Mouse (Mus musculus) mesoderm, embryonic 11.5 days (tissue): ENCODE measurements at regions not wholly inside any gene's neighbourhood (a gene's known extent, or its start where the extent isn't known, plus 50 kb on each side); places are given as distances from the start of the nearest gene placed in this dataset.

ENCODE experiments used
- DNase-seq: peaks from one replicate; pipeline ENCODE4 v3.0.0-alpha.2; 2012; ENCODE audit warnings: low read depth, low spot score

DNA sequence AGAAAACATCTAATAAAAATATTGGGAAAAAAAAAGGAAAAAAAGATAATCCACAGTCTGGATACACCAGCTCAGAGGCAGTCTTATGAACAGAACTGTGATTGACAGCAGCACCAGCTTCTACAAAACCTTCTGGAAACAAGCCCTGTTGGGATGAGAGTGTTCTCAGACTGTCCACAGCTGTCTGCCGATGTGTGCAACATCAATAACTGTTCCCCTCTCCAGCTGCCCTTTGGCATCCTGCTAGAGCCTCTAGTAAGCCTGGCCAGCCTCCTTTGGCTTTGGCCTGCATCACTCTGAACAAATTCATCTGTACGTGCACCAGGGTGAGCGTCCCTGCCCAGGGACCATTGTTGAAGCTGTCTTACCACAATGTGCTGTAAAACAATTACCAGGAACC lies 137.0 kb upstream of the Irs2 start:
- no peak for DNase-seq

DNA sequence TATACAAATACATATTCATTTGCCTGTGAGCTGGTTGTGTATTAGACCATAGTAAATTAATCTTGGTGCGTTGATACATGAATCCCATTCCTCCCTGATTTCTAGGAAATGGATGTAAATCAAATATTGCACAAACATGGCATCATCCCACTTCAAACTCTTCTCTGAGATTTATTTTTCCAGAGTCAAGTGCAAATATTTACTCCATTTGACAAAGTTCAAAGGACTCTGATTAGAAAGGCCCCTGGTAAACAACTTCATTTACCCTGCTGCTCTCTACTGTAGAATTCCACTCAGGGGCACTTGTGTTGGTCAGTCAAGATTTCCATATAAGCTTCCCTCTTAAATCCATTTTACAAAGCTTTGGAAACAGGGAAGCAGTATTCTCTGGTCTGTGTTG lies 132.3 kb upstream of the Irs2 start:
- DNase-seq, result no peak

DNA sequence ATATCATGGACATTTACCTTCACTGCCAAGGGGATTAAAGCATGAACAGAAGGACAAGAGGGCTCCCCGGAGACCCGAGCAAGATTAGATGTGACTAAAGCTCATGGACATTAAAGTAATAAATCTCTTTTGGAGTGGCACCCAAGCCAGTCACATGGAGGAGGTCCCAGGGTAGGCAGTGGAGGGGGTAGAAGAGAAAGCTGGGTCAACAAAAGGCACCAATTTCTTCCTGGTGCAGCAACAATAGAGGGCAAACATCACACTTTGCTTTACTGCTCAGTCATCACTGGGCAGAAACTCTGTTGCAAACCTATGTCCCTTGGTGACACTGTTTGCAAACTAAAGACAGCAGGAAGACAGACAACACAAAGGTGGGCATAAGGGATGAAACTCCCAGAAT lies 131.0 kb upstream of the Irs2 start:
- no peak for DNase-seq

DNA sequence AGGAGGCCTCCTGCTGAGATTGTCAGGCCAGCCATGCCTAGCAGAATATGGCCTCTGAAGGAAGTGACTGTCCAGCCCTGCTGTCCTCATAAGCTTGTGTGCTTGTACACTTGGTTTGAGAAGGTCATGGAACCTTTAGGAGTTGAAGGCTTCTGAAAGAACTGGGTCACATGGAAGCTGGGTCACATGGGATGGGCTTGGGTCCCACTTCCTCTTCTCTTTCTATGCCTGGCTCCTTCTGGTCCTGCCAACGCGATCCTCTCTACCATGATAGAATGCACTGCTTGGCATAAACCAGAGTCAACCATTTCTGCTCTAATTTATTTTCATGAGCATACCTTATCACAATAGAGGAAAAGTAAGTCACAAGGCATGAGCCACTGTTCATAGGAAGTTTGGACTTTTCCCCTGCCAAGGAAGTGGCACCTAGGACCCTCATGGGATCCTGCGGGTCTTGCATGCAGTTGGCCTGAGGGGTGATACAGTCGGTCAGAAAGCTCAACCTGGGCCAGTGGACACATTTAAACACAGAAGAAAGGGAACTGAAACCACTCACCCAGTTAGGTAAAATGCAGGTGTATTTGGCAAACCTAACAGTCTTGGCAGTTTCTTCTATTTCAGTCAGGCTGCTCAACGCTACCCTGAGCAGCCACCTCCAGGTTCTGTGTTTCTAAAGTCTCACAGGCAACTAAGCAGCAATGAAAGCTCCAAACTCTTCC lies 130.2 kb upstream of the Irs2 start:
- no peak for DNase-seq

DNA sequence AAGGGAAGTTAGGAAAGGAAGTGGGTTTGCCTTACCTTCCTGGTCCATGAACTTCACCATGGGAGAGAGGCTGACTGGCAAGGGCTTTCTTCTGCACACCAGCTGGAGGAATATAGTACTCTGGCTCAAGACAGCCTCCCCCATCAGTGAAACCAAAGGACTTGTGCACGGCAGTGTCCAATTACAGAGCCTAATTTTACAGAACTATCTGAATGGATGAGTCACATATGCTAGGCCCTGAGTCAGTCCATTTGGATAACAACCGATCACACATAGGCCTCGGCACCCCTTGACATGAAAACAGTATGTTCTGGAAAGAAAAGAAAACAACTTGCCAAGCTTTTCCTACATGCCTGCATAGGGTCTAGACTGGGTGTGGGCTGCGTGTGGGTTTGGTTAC lies 128.3 kb upstream of the Irs2 start:
- DNase-seq, result no peak

DNA sequence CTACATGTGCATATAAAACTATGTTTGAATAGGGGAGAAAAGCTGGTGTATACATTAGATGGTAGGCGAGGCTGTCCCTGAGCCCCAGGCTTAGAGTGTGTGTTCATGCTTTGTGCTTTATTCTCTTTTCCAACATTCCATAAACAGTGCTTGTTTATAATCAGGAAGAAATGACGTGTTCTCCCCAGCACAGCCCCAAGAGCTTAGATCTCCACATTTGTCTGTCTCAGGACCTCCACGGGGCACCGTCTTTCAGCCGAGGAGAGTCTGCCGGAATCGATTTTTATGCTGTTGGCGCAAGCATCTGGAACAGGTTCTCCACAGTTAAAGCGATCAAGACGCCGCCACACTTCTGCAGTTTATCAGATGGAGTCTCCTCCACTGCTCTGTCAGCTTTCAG lies 126.9 kb upstream of the Irs2 start:
- peak; percentile 31 for DNase-seq

DNA sequence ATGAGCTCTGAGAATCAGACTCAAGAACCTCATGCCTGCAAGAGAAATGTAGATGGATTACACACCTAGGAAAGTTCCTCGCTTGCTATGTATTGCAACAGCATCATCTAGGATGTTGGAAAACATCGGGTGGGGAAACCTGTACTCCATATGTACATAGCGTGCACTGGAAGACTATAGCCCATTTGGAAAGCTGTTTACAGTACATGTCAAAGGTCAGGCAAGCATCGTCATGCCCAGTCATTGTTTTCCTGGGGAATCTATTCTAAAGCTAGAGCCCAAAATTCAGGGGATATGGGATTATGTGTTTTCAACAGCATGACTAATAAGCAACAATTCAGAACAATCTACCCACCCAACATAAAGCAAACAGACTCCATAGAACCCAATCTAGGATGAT lies 126.3 kb upstream of the Irs2 start:
- no peak for DNase-seq

DNA sequence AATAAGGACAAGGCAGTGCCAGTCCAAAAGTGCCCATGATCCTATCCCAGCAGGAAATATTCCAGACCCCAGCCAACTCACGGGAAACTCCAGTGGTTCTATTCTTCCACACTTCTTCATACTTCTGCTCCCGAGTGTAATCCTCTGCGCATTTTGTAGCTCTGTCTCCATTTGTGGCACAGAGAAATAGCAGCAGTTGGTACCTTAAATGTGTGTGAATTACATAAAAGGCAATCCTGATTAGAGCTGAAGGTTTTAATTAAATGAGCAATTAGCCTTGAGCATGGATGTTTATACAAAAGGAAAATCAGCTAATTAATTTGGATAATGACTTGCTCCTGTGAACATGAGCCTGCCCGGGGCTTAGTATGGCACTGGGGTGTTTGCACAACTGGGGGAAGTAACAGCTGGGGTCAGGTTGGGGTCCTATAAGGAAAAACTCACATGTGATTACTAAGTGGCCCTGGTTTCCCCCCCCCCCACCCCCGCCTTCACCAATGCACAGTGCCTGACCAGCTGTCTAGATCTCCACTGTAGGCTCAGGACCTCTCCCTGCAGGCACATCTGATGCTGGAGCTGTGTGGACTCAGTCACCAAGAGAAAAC lies 110.9 kb upstream of the Irs2 start:
- DNase-seq, result no peak

DNA sequence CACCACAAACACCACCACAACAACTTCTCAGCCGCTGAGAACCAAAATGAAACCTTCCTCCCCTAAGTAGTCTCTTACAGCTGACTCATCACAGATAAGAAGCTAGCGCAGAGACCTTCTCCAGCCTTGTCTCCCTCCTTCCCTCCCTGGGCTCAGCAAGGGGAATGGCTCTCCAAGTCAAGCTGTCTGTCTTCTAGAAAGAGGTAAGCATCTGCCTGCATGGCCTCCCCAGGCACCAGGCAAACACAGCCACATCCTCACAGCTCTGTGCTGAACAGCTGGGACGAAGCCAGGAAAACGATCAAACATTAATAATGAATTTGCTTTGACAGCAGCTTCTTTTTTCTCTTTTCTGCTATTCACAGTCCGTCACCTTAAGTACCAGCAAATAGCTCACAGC lies 108.3 kb upstream of the Irs2 start:
- no peak for DNase-seq

DNA sequence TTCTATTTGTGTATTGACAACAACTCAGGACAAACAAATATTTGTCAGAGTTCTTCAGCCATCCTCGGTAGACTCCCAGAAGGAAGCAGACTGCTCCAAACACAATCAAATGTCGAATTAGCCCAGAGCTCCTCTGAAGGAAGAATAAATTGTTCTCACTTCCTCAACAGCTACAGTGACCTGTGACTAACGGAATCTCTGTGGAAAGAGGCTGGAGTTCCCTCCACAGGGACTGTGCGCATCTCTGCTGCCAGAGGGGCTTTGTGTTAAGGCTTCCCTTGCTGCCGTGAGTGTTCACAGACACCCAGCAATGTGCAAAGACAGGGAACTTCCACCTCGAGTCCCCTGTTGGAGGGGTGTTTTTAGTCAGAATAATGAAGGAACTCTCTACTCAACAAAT lies 107.0 kb upstream of the Irs2 start:
- no peak for DNase-seq

DNA sequence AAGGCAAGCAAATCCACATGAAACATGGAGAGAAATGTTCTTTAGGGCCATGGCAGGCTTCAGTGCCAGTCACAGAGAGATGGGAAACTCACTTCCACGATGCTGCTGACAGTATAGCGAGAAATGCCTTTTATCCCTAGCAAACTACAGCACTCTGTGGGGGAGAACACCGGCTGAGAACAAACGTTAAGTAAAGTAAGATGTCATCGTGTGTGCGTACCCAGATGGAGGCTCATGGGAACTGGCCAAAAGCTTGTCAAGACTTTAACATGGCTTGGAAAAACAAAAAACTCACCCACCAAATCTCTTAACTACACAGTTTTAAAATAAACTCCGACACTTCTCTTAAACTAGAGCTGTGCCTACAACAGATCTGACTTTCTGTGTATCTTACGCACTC lies 106.3 kb upstream of the Irs2 start:
- DNase-seq, result no peak

DNA sequence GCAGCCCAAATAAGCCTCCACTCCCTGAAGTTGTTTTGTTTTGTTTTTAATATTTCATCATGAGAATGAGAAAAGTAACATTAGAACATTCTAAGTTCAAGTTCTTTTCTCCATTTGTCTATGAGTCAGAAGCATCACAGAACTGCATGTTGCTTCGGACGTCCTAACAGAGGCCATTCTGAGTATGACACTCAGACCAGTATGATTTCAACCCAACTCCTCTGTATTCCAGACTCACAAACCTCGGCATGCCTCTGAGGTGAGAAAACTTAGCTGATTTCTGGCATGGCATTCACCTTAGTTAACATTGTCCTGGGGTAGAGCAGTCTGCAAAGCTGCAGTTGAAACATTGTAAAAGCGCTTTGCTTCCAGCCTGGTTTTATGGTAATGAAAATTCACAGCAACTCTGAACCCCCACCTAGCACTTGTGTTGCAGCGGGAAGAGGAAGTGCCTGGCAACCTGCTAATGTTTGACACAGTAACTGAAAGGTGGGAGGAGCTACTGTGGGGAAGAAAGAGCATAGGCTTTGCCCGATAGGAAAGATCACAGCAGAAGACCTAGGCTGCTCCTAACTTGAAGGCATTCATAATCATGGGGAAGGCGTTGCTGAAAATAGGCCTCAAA lies 104.8 kb upstream of the Irs2 start:
- DNase-seq, result no peak

DNA sequence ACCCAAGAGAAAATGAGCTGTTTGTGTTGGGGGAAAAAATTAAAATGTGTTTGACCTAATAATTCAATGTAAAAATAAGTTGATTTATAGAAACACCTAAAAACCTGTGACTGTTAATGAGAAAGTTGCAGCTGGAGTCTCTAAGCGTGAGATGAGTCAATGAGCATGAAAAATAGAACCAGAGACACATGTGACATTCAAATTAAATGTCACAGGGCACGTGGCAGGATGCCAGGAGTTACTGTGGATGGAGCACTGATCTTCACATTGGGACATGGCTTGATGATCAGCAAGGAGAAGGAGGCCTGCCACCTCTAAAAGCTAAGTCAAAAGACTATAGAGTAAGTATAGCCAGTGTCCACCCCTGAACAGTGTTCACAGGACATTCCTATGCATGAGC lies 103.7 kb upstream of the Irs2 start:
- no peak for DNase-seq

DNA sequence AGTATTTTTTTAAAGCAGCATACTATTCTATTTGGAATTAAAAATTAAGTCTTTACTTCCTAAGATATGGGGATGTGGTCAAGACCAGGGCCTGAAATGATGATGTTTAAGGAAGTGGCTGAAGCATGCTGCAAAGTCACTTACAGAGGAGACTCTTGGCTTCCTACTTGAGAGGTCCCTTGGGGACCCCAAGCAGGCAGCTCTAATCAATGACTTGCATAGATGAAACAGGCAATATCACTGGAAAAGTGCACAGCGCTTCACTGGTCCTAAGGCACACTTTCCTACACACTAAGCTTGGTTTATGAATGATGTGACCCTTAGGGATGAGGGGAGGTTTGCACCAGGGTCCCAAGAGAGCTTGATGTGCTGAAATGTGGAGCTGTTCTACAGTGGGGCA lies 99.2 kb upstream of the Irs2 start:
- no peak for DNase-seq

DNA sequence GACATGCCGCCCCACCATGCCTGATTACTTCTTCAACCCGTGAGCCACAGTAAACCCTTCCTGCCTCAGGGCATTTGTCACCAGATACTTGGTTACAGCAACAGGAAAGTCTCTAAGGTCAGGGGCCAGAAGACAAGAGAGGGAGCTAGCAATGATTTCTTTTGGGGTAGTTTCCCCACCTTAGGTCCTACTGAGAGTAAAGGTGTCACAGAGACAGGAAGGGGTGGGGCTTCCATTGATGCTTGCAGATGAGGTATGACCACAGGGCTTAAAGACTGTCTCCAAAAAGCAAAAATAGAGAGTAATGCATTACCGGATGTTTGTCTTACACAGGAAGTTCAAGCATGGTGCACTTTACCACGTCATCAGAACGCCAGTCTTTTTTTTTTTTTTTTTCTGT lies 98.8 kb upstream of the Irs2 start:
- DNase-seq, result no peak

DNA sequence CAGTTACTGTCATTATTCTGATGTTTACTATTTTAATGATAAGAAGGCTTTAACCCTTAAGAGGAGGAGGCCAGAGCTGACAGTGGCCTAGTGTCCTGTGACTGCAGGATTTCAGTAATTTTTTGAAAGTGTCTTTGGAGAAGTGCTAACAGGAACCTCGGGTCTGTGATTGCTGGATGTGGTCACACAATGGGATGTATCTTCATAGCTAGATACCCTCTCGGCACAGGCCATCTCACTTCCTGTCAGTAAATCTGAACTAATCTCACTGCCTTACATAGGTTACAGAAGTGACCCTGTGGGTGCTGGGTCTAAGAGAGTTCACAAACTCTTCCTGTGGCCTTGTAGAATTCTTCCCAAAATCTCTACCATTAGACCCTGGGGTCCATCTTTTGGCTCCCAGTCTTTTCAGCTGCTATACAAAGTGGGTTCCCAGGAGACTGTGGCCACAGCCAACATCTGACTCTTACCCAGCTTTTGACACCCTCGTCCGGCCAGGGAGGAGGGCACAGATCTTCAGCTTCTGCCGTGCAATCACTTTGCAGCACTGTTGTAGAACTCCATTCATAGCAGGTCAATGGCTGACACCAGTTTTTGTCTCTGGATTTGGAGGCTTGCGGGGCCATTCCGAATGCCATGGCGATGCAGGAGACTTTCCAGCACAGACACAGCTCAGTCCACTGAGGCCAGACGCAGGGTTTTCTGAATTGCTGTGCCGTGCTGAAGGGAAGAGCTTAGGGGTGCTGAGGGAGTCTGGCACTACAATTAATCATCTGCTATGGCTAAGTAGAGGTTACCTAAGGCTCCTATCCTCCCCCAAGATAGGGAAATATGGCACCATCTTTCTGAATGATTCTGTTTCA lies 95.7 kb upstream of the Irs2 start:
- no peak for DNase-seq

DNA sequence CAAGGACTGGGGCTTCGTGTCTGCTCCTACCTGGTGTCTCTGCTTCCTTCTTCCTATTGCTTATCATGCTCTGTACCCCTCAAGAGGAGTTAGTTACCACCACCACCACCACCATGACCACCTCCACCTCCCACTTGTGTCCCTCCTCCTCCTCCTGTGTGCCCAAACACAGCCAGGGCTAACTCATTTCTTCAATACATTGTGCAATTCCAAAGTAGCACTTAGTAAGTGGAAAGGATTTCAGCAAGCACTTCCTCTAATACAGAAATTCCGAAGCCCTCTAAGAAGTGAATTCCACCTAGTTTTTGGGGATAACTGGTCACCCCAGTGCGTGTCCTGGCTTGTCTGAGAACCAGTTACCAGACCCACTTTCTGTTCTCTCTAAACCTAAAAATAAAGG lies 92.1 kb upstream of the Irs2 start:
- no peak for DNase-seq

DNA sequence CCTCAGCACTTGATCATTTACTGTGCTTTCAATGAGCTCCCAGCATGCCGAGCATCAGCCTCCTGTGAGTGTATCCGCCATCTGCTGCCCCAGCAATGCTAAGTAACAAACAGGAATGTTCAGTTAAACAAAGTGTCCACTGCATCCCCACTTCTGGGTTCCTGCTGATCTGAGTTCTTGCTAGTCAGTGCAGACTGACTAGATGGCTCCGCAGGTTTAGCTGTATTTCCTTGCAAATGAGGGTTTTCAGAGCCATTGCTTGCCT lies 91.3 kb upstream of the Irs2 start:
- DNase-seq, result no peak

DNA sequence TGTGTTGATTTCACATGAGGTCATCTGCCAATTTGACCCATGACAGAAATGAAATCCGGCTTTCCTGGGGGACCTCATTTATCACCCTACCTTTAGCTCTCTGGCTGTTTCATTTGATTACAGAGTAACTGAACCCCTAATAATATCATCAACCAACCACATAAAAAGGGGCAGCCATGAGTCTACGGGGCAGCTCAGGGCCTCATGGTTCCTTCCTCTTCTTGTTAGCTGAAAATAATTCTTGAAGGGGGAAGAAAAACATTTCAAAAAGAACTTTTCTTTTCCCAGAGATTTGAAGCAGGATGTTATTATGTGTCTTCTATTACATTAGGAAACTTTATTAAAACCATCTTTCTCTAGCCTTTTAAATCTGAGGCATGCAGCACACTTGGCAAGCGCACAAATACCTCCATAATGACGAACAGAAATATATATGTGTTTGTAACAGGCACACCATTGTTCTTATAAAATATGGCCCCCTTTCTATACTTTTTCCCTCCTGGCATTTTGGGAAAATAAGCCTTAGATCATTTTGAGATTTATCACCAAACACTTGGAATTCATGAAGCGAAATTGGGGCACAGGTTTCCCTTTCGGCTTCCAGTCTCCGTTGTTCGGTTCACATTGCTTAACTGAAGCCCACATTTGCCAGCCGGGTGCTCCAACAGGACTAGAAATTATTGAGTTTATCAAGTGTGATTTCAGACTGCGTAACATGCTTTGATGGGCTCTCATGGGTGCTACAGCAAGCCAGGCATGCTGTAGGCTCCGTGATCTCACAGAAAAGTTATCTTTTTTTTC lies 90.7 kb upstream of the Irs2 start:
- DNase-seq, result no peak

DNA sequence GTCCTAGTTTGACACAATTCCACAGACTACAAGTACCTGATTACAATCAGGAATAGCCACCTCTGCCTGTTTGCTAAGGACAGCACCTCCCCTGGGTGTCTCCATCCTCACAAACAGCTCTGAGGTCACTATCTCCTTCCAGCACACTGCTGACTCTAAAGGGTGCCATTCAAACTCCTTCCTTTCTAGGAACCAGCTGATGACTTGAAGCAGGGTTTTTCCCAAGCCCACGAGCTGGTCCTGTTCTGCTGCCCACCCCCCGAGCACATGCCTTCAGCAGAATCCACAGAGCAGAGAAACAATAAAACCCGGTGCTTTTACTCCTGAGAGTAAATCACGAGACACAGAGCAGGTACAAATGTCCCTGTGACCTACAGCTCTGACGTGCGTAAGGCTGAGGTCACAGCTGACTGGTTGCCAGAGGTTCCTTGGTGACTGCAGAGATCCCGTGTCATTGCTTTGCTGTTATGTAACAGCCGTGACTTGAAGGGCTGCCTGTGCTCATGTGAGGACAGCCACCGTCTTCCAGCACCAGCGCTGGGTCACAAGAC lies 90.0 kb upstream of the Irs2 start:
- DNase-seq, result peak; percentile 31

DNA sequence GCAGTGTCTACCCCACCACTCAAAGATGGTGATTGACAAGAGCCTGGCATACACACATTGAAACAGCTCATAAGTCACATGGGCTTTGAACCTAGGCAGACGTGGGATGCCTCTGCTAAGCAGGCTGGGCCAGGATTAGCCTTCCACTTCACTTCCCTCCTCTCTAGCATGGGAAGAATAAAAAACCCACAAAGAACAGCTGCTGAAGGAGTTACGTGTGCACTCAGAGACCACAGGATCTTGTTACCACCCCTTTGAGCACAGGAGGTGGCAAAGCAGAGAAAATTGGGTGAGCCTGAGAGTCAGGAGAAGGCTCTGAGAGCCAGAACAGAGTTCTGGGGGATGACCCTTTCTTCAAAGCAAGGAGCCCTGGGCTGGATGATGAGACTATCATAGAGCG lies 89.6 kb upstream of the Irs2 start:
- no peak for DNase-seq

DNA sequence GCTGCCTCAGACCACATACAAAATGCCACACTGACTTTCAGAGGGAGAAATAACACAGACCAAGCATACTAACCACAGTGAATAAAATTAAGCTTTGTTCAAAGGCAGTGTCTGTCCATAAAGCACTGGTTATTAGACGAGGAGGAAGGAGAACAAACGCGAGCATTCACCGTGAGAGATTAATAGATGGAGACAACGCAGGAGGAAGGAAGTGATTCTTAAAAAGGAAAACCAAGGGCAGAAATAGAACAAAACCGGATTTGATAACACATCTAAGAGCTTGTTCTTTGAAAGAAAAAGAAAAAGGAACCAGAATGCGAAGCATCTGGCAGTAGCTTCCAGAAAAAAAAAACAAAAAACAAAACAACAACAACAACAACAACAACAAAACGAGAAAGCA lies 86.3 kb upstream of the Irs2 start:
- no peak for DNase-seq
